Mouse (Mus musculus): ENCODE data around the gene Magea8.
"Not testable (repeated sequence)": the region's sequence is repeated elsewhere in the genome, so short reads cannot be mapped to it uniquely, and the experiment has no call there.

Gene Magea8

GRCm38 (mm10) chrX:154995750-154996149 lies at the start of gene Magea8:
Gene Magea8, minus strand, starts transcription at chrX:154995850.
- DNase-seq (ENCODE audit: low spot score in 2 of 2): not testable (repeated sequence)

- not testable (repeated sequence) for DNase-seq (ENCODE audit: low spot score in 2 of 2)
These were observed 46.2 kb downstream of the Magea8 start, which contains the start of gene Magea3 for GRCm38 (mm10) chrX:154949405-154949804. Gene Magea3, minus strand, starts transcription at chrX:154949505.

- not testable (repeated sequence) for DNase-seq (ENCODE audit: low spot score in 2 of 2)
These were observed 59.8 kb downstream of the Magea8 start, which contains the start of gene Magea6 for GRCm38 (mm10) chrX:154935887-154936286. Gene Magea6, minus strand, starts transcription at chrX:154935987.

All from cerebellum, postnatal 4 days (tissue).